Mouse (Mus musculus) left cerebral cortex, postnatal 25 days (tissue): ENCODE measurements around the gene Cep112. TPM values are rescaled to one million over a fixed set of nuclear protein-coding genes. Genes with fewer than 3 reads are reported as not detected.
A peak's percentile ranks its signal among the peaks of the same experiment; 100 is the strongest.
"Not testable (repeated sequence)": the region's sequence is repeated elsewhere in the genome, so short reads cannot be mapped to it uniquely, and the experiment has no call there.

Source experiments
- DNase-seq, 2 experiments: peaks; one replicate each; pipeline ENCODE4 v3.0.0; 2022; ENCODE audit warnings: low spot score in 2 of 2, mixed read lengths in 1 of 2
- intact Hi-C: fragments of 180-260 bp; cut with DNase I; formaldehyde crosslinking; loops from one replicate; pipeline ENCODE4 v1.15.1; 2025
- total RNA-seq, 2 experiments: library from RNA; stranded (reverse); gene quantifications; 2 replicates each; pipeline ENCODE4 v1.2.3; 2021

The Cep112 gene
- total RNA-seq, 2 experiments from 2014 or later = 5.8 to 9.0 TPM

DNA sequence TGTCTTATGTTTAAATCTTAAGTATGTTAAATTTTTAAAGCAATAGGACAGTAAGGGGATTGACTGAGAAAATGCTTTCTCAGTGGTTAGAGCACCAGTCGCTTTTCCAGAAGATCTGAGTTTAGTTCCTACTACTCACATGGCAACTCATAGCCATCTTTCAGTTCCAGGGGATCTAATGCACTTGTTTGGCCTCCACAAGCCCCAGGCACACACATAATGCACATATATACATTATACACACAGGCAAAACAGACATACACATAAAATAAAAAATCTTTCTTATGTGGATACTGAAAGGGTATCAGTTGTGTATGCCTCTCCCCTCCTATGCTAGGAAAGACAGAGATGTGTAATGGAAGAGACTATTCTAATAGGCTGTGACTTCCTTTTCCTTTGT, 426.8 kb downstream of the Cep112 start:
- no peak for DNase-seq
- intact Hi-C loops = no loop called here

DNA sequence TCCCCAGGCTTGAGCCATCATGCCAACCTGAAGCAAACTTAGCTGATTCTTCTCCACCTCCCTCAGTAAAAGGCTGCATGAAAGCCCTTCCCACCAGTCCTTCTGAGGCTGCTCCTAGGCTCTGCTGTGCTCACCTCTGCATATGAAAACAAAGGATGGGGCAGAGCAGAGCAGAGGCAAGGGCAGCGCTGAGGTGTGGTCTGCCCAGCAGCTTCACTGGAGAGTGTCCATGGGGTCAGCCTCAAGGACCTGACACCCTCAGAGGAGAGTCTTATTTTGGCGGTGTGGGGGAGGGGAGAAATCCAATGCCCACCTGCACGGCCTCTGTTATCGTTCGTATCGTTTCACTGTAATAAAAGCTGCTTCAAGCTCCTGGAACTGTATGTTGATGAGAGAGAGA, 432.3 kb downstream of the Cep112 start:
- intact Hi-C loops = loop anchor here (5.0 kb wide), 1 partner anchor 65 kb away; the partner anchor contains the start of gene Axin2
- DNase-seq = no peak

DNA sequence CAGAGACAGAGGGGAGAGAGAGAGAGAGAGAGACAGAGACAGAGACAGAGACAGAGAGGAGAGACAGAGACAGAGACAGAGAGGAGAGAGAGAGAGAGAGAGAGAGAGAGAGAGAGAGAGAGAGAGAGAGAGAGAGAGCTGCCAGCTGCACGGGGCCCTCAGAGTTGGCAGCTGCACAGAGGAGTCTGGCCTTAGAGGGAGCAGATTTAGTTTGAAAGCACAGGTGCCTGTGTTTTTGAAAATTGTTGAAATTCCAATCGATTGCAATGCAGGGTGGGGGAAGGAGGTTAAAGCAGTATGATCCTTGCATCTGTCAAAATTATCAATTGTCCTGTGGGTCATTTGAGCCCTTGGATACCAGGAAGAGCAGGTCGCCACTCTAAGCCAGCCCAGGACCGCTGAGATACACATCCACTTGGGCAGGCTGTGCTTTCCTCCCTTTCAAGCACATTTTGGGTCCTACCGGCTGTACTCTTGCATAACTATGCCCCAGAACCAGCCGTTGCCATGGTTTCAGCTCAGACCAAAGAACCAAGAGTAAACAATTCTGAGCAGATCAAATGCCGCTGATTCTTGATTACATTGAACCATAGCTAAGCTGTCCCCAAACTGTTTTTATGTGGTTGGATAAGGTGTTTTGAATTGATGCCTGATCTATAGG, 432.8 kb downstream of the Cep112 start:
- DNase-seq = peak; percentile 74 to 79
- intact Hi-C loops = loop anchor here (5.0 kb wide), 1 partner anchor 64 kb away; the partner anchor contains the start of gene Axin2

DNA sequence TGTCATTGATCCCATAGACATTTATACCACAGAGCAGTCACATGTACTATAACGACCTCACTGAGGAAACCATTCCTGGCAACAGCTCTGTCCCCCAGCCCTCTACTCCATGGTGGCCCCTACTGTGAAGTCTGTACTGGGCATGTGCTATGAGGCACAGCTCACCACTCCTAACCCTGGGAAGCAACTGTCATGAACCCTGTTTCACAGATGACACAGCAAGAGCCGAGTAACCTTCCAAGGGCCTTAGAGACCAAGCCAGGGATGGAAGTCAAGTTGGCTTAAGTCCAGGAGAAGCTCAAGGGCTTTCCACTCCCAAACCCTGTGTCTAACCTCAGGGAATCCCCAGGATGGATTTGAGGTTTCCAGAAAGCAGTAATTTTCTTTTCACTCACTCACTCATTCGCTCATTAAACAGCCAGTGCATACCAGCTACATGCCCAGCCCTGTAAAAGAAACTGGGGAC, 433.4 kb downstream of the Cep112 start:
- intact Hi-C loops = loop anchor here (5.0 kb wide), 1 partner anchor 64 kb away; the partner anchor contains the start of gene Axin2
- no peak for DNase-seq

DNA sequence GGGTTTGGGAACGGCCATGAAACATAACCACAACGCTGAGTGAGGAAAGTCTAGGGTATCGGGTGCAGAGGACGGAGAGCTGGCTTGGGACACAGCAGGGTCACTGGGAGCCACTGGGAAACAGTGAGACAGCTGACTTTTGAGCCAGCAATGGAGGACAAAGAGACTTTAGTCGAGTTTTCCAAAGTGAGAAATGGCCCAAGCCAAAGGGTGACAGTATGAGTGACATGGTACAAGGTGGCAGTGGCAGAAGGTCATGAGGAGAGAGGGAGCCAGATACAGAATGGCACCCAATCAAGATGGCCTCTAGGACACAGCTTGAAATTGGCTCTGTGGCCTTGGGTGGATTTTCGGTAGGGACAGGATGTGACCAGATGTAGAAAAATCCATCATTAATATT, 433.9 kb downstream of the Cep112 start:
- intact Hi-C loops = loop anchor here (5.0 kb wide), 1 partner anchor 63 kb away; the partner anchor contains the start of gene Axin2

DNA sequence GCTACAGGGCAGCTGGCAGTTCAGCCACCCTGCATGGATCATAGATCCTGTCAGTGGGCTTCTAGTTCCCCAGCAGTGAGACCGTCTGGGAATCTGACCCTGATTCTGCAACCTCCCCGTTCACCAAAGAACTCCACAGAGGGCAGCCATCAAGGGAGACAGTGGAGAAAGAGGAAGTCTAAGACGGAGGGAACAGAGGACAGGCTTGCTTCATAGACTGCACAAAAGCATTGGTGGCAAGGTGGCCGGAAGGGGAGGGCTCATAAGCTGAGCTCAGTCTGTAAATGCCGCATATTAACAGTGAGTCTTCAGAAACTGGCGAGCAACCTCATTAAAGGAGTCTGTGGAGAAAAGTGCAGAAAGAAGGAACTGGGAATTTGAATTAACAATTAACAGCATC, 437.4 kb downstream of the Cep112 start:
- intact Hi-C loops = no loop called here
- no peak for DNase-seq

More for the DNA sequence above, 433.9 kb downstream of the Cep112 start:
- no peak for DNase-seq

DNA sequence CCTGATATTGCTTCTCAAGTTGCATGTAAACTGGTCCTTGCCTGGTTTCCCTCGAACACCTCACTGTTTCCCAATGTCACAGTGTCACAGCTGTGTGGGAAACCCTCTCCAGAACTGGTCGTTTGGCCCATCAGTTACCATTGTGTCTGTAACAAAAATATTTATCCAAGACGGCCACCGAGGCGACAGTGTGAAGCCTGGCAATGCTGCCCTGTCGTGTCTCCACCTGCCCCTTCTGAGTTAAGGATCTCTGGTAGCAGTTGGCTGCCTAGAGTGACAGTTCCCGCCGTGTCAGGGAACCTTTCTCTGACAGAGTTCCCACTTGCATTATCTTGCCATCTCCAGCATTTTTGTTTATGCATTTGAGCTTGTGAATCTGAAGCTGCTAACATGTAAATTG, 440.8 kb downstream of the Cep112 start:
- intact Hi-C loops = no loop called here
- no peak for DNase-seq

DNA sequence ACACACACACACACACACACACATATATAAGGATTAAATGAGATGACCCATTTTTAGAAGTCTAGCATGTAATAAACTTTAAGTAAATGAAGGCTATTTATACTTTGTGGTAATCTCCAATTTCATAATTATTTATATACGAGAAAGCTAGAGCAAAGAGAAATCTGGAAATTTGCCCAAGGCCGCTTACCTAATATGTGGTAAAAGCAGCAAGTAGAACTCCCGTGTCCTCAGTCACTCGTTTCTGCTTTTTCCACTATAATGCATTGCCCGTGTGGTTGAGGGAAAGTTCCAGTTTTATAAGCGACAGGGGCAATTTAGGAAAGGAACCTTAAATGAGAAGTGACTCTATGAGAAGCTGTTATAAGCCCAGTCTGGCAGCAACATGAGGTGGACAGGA, 442.5 kb downstream of the Cep112 start:
- intact Hi-C loops = no loop called here
- no peak for DNase-seq

DNA sequence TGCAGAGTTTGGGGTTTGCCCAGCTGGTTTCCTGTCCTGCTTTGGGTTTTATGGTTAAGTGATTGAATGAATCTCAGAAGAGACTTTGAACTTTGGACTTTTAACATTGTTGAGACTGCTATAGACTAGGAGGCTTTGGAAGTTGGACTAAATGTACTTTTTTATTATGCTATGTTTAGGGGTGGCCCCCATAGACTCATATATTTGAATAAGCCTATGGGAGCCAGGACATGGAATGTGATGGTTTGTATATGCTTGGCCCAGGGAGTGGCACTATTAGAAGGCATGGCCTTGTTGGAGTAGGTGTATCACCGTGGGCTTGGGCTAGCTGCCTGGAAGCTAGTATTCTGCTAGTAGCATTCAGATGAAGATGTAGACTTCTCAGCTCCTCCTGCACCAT, 446.3 kb downstream of the Cep112 start:
- intact Hi-C loops, DNase-seq: not testable (repeated sequence)

DNA sequence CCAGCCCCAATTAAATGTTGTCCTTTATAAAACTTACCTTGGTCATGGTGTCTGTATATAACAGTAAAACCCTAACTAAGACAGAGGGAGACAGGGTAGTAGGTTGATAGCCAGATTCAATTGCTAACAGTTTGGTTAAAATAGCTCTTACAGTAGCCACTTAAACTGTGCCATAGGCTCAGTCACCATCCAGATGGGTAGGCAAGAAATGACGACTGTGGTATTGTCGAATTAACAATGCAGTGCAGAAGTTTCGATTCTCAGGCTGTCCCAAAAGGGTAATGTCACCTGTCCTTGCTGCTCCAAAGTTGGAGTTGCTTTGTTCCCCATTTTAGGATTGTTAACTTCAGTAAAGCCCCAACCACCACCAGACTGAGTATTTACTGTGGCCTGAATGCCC, 446.8 kb downstream of the Cep112 start:
- intact Hi-C loops = no loop called here
- DNase-seq = no peak

DNA sequence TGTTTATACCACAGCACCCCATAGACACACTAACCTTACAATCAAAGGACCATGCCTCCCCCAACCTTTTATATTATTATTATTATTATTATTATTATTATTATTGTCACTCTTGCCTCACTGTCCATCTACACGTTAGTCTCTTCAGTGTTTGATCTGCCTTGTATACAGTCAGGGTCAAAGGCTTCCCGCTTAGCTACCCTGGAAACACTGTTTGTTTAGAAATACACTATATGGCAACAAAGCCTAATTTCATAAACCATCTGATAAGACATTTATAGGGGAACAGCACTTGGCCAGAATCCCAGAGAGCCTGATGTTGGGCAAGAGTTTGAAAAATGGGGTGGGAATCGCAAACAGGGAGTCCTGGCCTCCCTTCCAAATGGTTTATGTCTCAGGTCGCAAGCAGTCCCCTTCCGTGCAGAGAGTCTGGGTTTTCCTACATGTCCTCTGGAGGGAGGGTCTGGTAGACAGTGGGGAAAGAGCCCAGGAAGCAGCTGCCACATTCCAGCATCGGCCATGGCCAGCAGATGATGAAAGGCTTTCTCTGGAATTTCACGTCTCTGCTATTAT, 451.7 kb downstream of the Cep112 start:
- no peak for DNase-seq
- intact Hi-C loops = no loop called here

DNA sequence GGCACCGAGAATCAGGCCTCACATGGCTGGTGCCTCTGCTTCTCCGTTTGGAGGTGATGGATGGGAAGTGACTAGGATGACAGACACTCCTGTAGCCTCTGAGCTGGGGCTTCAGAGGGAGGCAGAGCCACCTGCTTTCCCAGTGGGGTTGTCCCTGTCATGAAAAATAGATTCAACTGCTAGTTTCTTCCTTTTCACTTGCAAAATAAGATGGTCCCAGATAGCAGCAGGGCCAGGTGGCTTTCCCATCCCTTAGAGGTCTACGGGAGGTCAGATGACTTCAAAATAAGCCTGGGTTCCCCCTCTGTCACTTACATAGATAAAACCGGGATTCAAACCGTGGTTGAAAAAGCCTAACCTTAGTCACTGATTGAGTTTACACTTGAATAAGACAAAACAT, 452.5 kb downstream of the Cep112 start:
- intact Hi-C loops = no loop called here

DNA sequence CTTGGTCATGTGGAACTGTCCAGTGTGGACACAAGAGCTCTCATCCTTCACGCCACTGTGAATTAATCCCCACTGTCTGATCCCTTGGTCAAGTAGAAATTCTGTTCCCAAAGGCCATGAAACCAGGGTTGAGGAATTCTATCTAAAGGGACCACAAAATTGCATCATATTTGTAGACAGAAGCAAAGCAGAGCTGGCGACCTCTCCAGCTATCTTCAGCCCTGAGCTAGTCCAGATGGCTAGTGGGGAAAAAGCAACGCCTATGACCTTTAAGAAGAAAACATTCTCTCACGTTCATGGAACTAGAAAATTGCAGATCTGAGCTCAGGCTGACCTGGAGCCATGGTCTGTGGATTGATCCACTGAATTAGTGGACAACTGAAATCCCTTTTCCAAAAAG, 455.6 kb downstream of the Cep112 start:
- intact Hi-C loops = no loop called here
- no peak for DNase-seq

More for the DNA sequence above, 452.5 kb downstream of the Cep112 start:
- no peak for DNase-seq

DNA sequence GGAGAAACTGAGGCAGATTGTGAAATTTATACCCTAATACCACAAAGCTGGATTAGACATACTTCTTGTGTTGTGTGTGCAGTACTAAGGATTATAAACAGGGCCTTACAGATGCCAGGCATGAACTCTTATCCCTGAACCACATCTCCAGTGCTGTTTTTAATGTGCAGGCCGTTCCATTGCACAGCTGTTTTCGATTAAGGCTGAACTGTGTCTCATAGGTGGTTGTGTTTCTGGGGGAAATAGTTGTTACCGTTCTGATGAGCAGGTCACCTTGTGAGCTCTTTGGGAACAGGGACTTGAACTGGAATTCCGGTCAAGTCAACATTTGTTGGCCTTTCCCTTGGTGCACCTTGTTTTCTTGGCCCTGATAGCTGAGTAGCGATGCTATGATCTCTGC, 456.7 kb downstream of the Cep112 start:
- no peak for DNase-seq
- intact Hi-C loops = no loop called here

DNA sequence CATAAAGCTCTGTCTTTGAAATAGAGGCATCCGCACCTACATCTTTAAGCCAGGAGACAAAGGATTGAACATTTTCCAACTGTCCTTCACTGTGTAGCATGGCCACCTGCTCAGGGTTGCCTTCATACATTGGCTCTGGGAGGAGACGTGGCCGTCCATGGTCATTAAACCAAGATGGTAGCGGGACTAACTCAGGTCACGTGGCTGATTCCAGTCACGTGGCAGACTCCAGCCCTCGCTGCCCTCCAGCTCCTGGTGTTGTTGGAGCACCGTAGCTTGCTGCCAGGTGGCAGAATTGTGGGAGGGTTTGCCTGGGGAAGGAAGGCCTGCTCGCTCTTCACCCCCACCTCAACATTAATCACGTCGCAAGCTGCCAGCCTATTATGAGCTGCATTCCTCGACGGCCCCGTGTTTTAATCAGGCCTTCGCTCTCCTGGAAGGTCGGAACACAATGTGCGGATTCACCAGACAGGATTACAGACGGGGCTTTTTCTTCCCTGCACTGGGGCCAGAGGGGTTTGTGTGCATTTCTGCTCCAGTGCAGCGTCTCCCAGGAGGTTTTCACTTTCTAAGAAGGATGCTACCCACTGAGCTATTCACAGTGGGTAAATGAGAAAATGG, 460.4 kb downstream of the Cep112 start:
- intact Hi-C loops = no loop called here
- DNase-seq = no peak

DNA sequence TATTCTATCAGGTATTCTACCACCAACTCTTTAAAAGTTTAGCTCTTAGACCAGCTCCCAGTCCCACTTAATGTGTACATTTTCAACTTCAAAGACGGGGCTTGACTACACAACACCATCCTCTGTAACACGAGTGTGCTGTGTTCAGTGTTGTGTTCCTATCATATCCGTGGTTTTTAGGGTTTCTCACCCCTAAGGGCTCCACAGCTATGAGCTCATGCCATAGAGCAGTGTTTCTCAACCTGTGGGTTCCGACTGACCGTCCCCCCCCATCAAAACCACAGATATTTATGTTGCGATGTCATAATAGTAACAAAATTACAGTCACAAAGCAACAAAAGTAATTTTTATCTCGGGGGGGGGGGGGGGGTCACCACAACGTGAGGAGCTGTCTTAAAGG, 461.1 kb downstream of the Cep112 start:
- intact Hi-C loops = no loop called here
- no peak for DNase-seq

DNA sequence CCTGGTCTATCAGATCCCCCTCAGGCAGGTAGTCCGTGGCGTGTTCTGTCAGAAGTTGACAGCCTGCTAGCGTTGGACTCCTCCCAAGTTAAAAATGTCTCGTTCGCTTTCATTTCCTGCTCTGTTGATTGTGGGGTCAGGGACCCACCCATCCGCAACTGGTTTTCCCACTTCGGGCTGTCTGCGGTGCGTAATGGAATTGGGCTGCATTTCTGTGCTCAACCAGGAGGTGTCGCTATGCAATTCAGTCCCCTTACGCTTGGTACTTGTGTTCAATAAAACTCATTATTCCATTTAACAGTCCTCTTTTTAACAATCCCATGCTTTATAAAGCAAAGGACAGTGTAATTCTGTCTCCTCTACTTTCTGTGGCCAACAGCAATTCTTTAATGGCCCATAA, 464.1 kb downstream of the Cep112 start:
- intact Hi-C loops = no loop called here
- DNase-seq = peak in 1 of 2 experiments; percentile 10

DNA sequence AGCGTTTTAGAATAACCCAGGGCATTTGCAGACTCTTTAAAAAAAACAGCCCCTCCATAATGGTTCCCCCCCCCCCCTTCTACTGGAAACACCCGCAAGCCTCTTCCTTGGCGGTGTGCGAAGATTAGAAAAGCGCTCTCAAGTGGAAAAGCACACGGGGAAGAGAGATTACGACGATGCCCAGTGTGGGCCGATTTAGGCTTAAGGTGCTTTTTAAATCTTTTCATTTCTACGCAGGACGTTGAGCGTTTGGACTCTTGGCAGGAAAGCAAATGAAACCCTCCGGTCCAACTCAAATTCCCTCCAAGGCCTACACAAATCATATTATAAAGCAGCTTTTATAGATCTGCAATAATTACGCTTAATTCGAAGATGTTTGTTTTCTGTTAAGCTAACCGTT, 465.6 kb downstream of the Cep112 start:
- intact Hi-C loops = no loop called here

DNA sequence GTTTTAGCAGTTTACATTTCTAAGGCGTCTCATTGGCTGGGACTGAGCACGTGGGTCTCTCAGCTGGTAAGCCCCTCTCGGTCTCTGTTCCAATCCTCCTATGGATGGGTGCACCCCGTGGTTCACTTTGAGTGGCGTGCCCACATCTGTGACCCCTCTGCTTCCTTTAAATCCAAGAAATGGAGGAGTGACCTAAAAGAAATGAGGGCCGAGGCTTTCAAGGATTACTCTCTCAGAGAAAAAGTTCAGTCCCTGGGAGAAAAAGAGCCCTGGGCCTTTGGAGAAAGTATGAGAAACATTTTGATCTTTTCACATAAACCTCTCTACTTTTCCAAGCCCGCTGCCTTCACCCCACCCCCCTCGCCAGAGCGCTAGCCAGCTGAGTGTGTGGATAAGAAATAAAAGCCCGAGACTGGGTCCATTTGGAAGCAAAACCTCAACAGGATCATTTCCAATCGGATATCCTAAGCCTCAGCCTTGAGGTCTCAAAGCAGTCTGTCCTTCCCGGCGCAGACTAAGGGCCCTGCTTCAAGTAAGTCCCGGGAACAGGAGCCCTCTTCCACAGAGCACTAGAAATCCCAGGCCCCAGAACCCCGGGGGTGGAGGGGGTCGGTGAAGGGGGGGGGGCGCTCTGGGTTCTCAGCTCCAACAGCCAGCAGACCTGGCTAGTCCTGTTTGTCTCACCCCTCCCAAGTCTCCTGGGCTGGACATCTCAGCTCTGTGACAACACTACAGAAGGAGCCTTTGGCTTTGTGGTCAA, 466.3 kb downstream of the Cep112 start:
- intact Hi-C loops = no loop called here
- DNase-seq = no peak

More for the DNA sequence above, 465.6 kb downstream of the Cep112 start:
- DNase-seq = no peak

DNA sequence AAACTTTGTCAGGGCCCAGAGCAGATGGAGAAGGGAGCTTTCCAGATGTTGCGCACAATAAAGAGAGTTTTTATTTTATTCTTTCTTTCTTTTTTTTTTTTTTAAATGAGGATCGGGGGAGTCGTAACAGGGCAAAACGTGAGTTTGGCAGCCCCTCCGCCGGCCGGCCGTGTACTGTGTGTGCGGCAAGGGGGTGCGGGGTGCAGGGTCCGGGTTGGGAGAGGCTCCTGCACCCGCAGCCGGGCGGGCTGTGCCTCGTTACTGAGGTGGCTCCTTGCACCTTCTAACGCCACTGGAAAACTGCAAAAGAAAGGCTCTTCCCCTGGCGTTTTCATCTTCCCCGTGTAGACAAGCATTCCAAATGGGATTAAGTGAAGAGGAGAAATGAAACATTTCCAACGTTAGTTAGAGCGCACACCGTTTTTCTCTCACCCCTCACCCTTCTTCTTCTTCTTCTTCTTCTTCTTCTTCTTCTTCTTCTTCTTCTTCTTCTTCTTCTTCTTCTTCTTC, 466.9 kb downstream of the Cep112 start:
- no peak for DNase-seq
- intact Hi-C loops = no loop called here
